Mouse (Mus musculus) spleen, adult 2 months (tissue): ENCODE results near the gene Il1r1.

Experiments
- CTCF ChIP-seq: fragments of 200-500 bp; IDR thresholded peaks from 2 replicates; pipeline ENCODE4 v1.5.1; 2011; ENCODE audit warnings: mild to moderate bottlenecking, inconsistent platforms; ENCODE audit not compliant: insufficient read depth, insufficient read length, insufficient replicate concordance; ENCODE audit errors: extremely low read depth
- POLR2A ChIP-seq: fragments of 200-500 bp; IDR thresholded peaks from 2 replicates; pipeline ENCODE4 v1.6.1; 2011; ENCODE audit warnings: low read depth, low read length, inconsistent platforms

- TF ChIP-seq CTCF (no peak), POLR2A (no peak)
These were observed 81.2 kb downstream of the Il1r1 start for GRCm38 (mm10) chr1:40306111-40306510.
